Mouse (Mus musculus) MN1 (cell line): Measurements from ENCODE around the gene Man1b1.

Source experiments
- DNase-seq: peaks from one replicate; pipeline ENCODE4 v3.0.0-alpha.2; 2016; ENCODE audit warnings: low spot score

The Man1b1 gene

GRCm38 (mm10) chr2:25305587-25306359 is 26.4 kb upstream of the Man1b1 start:
- no peak for DNase-seq

GRCm38 (mm10) chr2:25310180-25310579 is 22.0 kb upstream of the Man1b1 start:
- DNase-seq, result no peak

DNA sequence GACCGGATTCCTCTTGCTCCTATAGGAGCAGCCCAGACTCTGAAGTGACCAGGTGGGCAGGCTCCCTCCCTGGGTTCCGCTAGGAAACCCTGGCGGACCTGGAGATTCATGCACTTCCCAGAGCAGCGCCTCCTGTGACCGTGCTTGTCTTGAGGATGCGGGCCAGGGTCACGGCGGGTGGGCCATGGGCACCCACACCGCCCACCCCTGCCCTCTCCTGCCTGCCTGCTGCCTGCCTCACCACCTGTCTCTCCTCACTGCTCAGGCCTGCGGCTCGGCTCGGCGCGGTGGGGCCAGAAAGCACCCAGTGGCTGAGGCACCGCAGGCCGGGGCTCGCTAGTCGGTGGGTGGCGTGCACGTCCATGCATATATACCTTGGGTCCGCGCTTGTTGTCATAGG is 21.2 kb upstream of the Man1b1 start:
- no peak for DNase-seq

GRCm38 (mm10) chr2:25311491-25311891 is 20.6 kb upstream of the Man1b1 start:
- DNase-seq, result no peak

DNA sequence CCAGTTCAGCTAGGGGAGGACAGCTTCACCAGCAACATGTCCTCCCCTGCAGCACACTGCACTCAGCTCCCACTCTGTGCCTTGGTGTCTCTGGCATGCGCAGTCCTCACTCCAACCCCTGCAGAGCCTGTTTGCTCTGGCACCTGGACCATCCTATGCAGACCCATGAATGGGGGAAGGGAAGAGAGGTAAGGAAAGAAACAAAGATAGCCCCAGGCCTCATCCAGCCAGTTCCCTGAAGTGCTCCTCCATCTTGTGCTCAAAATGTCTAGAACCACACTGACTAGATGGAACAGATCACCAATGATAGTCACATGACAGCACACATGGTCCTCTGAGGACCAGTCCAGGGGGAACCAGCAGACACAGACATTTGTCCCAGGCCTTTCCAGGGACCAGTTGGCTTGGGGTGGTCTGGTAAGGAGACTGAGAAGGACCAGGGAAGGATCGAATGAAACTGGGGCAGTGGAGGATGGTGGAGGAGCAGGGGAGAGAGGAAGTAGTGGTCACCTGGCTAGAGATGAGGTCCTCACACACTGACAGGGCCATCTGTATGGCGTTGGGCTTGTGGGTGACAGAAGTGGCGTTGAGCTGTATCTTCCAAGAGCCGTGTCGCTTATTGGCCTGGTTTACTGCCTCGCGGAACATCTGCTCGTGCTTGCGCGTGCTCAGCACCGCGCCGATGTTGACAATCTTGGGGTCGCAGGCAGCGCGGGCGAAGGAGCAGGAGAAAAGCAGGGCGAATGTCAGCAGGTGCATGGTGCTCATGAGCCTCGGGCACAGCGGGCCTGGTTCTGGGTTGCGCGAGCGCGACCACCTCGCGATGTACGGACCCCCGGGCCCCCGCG is 13.8 kb upstream of the Man1b1 start:
- DNase-seq, result peak; percentile 25

GRCm38 (mm10) chr2:25318971-25319773 is 13.0 kb upstream of the Man1b1 start, which contains the start of gene Grin1:
Gene Grin1, minus strand, starts transcription at chr2:25319187.
- DNase-seq, result peak; percentile 79

DNA sequence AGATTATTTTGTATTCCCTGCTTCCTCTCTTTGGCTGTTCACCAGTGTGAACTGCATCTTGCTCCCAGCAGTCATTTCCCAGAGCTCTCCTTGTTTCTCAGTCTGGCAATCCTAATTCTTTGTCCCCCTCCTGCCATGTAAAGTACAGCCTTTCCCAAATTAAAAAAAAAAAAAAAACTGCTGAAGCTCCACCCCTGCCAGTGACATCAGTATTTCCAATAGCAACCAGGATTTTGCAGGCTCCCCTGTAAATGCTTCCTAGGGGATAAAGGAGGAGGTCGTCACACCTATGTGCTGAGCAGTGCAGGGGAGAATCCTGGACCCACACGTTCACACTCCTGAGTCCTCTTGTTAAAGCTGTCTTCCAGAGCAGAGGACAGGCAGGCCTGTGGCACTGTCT is 12.1 kb upstream of the Man1b1 start:
- no peak for DNase-seq

DNA sequence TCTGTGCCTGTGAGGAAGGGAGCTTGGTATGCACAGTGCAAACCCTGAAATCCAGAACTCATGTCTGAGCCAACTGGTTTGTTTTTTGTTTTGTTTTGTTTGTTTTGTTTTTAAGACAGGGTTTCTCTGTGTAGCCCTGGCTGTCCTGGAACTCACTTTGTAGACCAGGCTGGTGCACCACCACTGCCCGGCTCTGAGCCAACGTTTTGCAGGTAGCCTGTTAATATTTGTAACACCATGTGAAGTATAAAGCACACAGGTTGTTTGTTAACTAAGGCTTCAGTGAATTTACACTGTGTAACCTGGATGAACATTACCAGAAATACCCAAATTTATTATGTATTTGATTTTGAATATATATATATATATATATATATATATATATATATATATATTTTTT is 6.1 kb upstream of the Man1b1 start:
- DNase-seq, result no peak

- peak; percentile 17 for DNase-seq
Measured at GRCm38 (mm10) chr2:25328440-25328839, 3.7 kb upstream of the Man1b1 start.

DNA sequence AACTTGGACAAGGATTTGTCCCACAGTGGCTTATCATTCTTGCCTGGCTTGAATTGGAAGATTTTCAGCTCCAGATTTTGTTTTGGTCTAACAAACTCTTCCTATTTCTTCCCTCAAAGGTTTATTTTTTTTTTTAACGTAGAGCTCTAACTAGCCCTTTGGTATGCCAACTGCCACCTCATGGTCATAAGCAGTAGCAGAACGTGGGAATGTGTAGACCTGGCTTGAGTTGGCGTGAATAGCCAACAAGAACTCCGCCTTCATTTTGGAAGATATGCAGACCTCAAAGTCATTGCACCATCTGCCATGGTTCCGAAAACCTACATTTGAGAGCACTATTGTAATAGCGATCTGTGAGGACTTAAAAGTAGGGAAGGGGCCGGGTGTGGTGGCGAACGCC is 668 bp upstream of the Man1b1 start:
- DNase-seq, result peak; percentile 51

- no peak for DNase-seq
Measured at GRCm38 (mm10) chr2:25333569-25333968, 1.4 kb downstream of the Man1b1 start.

DNA sequence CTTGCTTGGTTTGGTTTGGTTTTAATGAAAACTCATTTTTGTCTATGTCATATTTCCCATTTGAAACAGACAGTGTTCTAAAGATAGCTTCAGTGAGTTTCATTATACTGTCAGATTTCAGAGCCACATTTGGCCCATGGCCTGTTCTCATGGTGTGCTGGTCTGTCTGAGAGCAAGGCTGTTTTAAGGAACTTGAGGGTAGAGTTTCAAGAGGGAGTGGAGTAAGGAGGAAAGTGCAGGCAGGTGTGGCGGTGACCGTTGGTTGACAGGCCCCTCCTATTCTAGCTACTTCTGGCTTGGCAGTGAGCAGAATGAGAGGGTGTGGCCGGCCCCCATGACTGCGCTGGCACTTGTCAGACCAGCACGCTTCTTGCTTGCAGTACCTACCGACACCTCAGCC is 6.2 kb downstream of the Man1b1 start:
- no peak for DNase-seq

DNA sequence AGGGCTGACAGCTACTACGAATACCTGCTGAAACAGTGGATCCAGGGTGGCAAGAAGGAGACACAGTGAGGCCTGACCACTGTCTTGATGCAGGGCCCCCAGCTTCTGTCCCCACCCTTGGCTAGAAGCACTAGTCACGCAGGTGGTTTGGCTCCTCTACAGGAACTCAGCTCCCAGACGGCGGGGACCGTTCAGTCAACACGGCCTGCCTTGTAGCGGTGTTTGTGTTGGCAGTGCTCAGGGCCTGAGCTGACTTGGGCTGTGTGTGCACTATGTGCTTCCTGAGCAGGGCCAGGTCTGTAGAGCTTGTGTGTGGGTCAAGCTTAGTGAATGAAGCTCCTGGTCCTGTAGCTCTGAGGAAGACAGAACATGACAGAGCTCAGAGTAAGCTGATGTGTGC is 16.0 kb downstream of the Man1b1 start:
- DNase-seq, result no peak

GRCm38 (mm10) chr2:25349499-25349898 is 17.4 kb downstream of the Man1b1 start:
- no peak for DNase-seq

GRCm38 (mm10) chr2:25350701-25351100 is 18.6 kb downstream of the Man1b1 start:
- no peak for DNase-seq

GRCm38 (mm10) chr2:25354211-25354610 is 22.1 kb downstream of the Man1b1 start:
- no peak for DNase-seq

- no peak for DNase-seq
Measured at GRCm38 (mm10) chr2:25355419-25356066, 23.4 kb downstream of the Man1b1 start.

- peak; percentile 88 for DNase-seq
Measured at GRCm38 (mm10) chr2:25356208-25357079, 24.3 kb downstream of the Man1b1 start, which contains the start of gene Dpp7. Gene Dpp7, minus strand, starts transcription at chr2:25356359.

GRCm38 (mm10) chr2:25359848-25360247 is 27.7 kb downstream of the Man1b1 start:
- no peak for DNase-seq

DNA sequence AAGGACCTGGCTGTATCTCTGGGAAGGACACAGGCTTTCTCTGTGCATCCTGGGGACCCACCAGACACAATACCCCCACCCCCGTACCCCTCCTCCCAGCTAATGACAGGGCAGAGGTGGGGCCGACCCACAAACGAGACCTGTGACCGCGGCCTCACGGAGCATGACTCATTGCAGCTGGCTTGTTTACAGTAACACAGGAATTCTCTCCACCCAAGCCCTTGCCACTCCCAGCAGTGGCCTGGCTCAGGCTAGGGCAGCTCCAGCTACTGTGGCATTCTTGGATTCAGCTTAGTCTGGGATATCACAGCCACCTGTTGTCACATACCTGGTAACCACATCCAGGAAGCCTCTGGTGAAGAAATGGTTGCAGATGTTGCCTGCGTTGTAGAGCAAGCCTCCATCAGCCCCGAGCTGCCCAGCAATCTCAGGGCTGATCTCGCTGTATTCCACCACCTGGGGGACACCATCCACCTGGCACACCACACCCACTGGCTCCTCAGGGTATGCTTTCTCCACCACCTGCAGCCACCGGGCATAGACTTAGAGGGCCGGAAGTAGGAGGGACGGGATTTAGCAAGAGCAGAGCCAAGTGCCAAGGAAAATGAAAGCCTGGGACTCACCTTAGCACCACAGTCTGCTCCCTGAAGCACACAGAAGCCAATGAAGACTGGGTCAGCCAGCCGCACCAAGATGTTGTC is 31.5 kb downstream of the Man1b1 start:
- DNase-seq, result peak; percentile 36
